Mouse (Mus musculus) kidney, adult 2 months (tissue): ENCODE measurements around the gene Slc7a10.

ENCODE experiments used
- CTCF ChIP-seq: fragments of 200-500 bp; conservative IDR thresholded peaks from 2 replicates; pipeline ENCODE4 v1.5.1; 2011; ENCODE audit warnings: low read depth, mild to moderate bottlenecking, control low read depth, low read length, moderate library complexity, mixed read lengths; ENCODE audit not compliant: insufficient read depth, insufficient read length
- POLR2A ChIP-seq: fragments of 200-500 bp; IDR thresholded peaks from one replicate; pipeline ENCODE4 v1.6.1; 2011; ENCODE audit warnings: low read depth, low read length, control low read depth

- TF ChIP-seq CTCF (no peak), POLR2A (no peak)
These were observed 49.1 kb downstream of the Slc7a10 start for GRCm38 (mm10) chr7:35235308-35235707.
